Mouse (Mus musculus): ENCODE data around the gene Umad1.

- no peak for TF ChIP-seq GATA1 (IDR thresholded peaks at IDR 0.05; ENCODE audit: borderline replicate concordance, low read length)
- TF ChIP-seq FLI1 (IDR thresholded peaks at IDR 0.05; ENCODE audit: low read length), result no peak
These were observed 90.1 kb downstream of the Umad1 start for GRCm38 (mm10) chr6:8349060-8349670.
